Mouse (Mus musculus) liver, adult (tissue): ENCODE measurements around the gene Ccdc30.

ENCODE experiments used
- GATA4 ChIP-seq: IDR thresholded peaks from 2 replicates; pipeline ENCODE4 v1.6.1; 2014; ENCODE audit warnings: mild to moderate bottlenecking, low read length; ENCODE audit not compliant: insufficient replicate concordance

Gene Ccdc30

DNA sequence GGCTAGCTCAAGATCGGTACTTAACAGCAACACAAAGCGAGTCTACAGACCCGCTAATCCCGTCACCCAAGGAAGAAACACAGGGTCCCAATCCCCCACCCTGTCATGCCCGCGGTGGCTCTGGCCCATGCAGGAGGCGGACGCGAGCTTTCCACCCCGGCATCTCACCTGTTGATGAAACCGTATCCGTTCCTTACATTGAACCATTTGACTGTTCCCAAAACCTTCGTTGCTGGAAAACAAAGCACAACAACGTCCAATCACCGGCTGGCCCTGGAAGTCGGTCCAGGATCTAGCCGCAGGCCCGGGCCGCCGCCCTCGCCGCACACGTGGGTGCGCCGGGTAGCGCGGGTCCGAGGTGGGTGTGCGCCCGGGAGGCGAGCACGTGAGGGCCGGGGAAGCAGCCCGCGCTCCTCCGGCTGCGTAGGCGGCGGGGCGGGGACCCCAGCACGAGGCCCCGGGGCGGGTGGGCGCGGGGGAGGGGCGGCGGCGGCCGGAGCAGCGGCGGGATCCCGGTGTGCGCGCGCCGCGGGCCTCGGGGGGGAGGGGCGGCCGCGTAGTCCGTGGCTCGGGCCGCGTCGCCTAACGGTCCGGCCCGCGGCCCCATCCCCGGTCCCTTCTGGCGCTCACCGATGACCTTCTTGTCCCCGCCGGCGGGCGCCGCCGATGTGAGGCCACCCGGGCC lies 121.6 kb downstream of the Ccdc30 start:
- no peak for TF ChIP-seq GATA4

DNA sequence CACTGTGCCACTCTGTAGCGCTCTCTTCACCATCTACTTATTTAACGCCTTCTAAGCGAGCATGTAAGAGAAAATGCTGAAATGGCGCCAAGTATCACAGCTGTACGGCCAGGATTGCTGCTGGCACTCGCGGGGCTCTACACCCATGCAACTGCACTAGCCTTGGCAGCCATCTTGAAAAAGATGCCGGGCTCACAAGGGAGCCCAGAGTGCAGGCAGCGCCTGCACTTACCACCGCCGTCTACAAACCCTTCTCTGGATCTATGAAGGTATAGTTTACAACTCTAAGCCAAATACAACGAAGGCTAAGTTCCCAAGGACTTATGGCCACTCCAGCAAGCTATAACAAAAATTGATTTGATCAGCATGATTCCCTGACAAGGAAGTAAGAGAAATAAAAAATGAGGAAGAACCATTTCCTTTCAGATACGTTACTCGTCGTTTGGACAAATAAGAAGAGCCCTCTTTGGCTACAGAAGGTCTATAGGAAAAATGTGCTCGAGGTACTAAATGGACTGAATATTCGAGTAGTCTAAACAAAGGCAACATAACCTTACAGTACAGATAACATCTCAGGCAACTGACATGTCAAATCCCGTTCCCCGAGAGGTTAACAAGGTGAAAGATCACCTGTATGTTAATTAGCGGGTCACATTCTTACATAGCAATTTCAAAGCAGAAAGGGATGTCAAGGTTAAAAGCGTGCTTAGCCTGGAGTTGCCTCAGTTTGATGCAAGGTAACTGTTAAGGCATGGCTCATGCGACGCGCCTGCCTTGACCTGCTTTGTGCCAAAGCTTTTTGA lies 122.3 kb downstream of the Ccdc30 start:
- no peak for TF ChIP-seq GATA4

DNA sequence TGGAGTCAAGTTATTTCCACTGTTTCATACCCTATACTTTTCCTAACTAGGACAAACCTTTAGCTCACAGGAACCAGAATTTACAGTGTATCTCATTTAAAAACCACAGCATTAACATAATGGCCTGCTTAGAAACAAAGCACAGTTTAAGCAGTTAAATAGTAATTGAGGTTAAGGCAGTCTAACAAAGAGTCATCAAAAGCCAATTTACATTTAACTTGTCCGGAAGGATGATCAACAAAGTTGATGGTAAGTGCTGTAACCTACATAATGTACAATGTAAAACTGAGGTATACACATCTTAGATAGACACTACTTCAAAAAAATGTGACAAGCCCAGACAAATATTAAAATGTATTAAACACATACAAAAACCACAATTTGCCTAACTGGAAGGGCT lies 123.4 kb downstream of the Ccdc30 start:
- no peak for TF ChIP-seq GATA4

DNA sequence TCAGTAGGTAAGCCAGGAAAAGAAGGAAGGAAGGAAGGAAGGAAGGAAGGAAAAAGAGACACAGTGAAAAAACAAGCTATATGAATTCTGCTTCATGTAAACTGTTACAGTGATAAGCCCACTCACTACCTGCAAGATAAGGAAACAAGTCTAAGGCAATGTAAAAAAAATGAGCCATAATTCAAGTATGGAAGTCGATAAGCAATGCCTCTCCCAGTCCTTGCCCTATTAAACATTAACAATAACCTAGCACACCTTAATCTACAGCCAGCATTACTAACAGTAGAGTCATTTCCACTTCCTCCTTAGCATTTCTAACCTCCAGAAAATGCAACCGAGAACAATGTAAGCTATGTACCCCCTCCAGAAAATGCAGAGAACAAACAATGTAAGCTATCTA lies 130.0 kb downstream of the Ccdc30 start:
- TF ChIP-seq GATA4 = no peak

DNA sequence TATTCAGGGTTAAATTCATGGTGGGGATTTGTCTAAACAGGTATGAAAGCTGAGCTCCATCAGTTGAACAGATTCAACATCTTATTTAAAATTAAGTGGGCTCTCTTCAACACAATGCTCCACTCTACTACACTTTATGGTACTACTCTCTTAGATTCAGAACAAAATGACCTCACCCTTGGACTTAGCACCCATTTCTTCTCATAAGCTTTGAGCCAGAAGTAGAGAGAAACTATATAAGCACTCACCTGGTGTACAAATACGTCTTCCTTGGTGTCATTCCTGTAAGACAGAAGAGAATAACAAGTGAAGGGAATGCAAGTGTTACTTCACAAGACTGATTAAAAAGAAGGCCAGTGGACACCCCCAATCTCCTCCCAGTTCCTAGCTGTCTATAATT lies 130.5 kb downstream of the Ccdc30 start:
- no peak for TF ChIP-seq GATA4

DNA sequence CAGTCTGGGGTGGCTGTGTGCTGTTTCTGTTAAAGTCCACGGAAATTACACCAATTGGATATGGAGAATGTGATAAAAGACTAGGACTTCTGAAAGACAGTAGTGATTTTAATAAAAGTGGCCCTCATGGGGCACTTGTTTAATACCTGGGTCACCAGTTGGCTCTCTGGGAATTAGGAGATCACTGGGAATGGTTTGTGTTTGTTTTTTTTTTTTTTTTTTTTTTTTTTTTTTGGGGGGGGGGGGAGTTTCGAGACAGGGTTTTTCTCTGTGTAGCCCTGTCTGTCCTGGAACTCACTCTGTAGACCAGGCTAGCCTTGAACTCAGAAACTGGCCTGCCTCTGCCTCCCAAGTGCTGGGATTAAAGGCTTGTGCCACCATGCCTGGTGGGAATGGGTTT lies 139.6 kb downstream of the Ccdc30 start:
- no peak for TF ChIP-seq GATA4

DNA sequence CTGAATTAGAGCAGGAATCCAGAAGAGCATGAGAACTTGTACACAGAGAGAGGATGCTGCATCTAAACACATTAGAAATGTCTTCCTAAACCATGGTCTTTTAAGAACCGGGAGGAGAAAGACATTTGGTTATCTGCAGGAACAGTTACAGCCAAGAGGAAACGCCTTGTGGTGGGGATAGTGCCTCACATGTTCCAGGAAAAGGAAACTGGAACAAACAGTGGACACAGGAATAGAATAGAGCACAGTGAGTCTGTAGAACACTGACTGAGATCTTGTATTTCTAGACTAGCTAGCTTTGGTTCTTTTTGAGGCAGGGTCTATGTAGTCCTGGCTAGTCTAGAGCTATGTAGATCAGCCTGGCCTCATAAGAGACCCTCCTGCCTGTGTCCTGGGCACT lies 140.1 kb downstream of the Ccdc30 start:
- peak; percentile 51; the same call in 1 of the 2 replicates for TF ChIP-seq GATA4

DNA sequence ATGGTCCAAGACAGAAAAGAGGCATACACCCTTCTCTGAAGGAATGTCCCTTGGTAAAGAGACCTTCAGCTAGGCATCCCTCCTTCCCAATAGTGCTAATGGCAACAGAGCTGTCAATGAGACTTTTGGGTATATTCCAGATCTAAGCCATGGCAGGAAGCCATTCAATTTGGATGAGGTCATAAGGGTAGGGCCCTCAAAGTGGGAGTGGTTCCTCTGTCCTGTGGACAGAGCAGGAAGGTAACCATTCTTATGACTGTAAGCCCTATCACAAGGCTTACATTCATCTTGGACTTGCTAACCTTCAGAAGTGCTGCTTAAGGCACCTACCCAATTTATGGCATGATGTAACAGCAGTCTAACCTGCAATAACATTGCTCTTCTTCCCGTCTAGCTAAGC lies 140.7 kb downstream of the Ccdc30 start:
- TF ChIP-seq GATA4 = no peak
